Mouse (Mus musculus): ENCODE data around the gene Metrn. TPM values are rescaled to one million over a fixed set of nuclear protein-coding genes. Genes with fewer than 3 reads are reported as not detected.
A peak's percentile ranks its signal among the peaks of the same experiment; 100 is the strongest.

Gene Metrn
- polyA plus RNA-seq, 1 experiment = 64.0 TPM

DNA sequence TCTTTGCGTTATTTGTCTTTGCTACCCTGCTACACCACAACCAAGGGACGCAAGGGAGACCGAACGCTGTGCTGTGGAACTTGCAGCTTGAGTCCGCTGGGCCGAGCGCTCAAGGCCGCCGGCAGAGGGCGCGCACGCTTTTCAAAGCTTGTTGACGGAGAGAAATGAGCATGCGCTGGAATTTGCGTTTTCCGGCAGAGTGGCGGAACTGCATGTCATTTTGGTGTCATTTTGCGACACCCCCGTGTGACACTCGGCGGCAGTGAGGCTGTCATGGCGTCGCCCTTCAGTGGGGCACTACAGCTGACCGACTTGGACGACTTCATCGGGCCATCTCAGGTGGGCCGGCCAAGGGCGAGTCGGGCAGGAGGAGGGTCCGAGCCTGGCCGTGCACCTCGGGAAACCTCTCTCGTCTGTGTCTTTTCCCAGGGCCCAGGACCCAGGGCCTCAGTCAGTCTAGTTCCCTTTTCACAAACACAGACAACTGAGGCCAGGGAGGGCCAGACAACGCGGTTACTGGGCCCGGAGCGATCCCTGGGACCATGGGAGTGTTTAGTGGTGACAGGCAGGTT is 23.3 kb downstream of the Metrn start, which contains the start of gene Narfl:
Narfl (plus strand) TSS at position 228 of the 572 bp plus-strand sequence.
- H3K79me3 ChIP-seq (ENCODE audit: low read depth) = peaks cover 1% of the 10 kb centered on the region
- H3ac ChIP-seq (ENCODE audit: control insufficient read depth, insufficient read length, low read depth) = peak within 1 kb of the TSS; percentile 70
- H3K4me3 ChIP-seq (ENCODE audit: insufficient read depth, poor library complexity, severe bottlenecking) = peak within 1 kb of the TSS; percentile 72
- H3K79me2 ChIP-seq (ENCODE audit: control insufficient read depth, insufficient read depth) = no peaks in the 10 kb centered on the region
- H3K36me3 ChIP-seq (ENCODE audit: control insufficient read depth, insufficient read depth) = no peaks in the 10 kb centered on the region
- peak; percentile 48 for TF ChIP-seq MAX (IDR thresholded peaks at IDR 0.05)
- TF ChIP-seq FOSL1 (IDR thresholded peaks at IDR 0.05; ENCODE audit: insufficient read depth, low read length, poor library complexity, severe bottlenecking) = no peak
- peak; percentile 95 for TF ChIP-seq CTCF (IDR thresholded peaks at IDR 0.05; ENCODE audit: control insufficient read depth, insufficient read depth, insufficient read length)
- H3K27me3 ChIP-seq (ENCODE audit: control insufficient read depth, insufficient read depth, insufficient read length) = no peaks in the 10 kb centered on the region

DNA sequence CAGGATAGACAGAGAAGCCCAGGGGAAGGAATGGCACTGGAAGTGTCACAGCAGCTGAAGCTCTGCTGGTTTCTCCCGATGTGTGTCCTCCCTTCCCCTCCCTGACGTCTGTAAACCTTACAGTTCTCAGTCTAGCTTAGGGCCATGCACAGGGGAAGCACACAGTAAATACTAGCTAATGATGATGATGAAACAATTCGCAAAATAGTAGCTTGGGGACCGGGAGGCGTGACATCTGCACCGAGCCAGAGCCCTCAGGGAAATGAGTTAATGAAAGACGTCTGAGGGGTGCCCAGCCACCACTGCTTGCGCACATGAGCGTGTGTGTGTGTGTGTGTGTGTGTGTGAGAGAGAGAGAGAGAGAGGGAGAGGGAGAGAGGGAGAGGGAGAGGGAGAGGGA is 27.6 kb downstream of the Metrn start:
- TF ChIP-seq MAX (IDR thresholded peaks at IDR 0.05) (no peak), CTCF (IDR thresholded peaks at IDR 0.05; ENCODE audit: control insufficient read depth, insufficient read depth, insufficient read length) (no peak), FOSL1 (IDR thresholded peaks at IDR 0.05; ENCODE audit: insufficient read depth, low read length, poor library complexity, severe bottlenecking) (no peak), MYOG (IDR thresholded peaks at IDR 0.05; ENCODE audit: control insufficient read depth, extremely low read depth, insufficient read length) (no peak), MYOD1 (IDR thresholded peaks at IDR 0.05; ENCODE audit: control insufficient read depth, insufficient read length, low read depth) (no peak), USF1 (IDR thresholded peaks at IDR 0.05; ENCODE audit: low read depth) (no peak), CEBPB (IDR thresholded peaks at IDR 0.05; ENCODE audit: low read depth) (no peak)

DNA sequence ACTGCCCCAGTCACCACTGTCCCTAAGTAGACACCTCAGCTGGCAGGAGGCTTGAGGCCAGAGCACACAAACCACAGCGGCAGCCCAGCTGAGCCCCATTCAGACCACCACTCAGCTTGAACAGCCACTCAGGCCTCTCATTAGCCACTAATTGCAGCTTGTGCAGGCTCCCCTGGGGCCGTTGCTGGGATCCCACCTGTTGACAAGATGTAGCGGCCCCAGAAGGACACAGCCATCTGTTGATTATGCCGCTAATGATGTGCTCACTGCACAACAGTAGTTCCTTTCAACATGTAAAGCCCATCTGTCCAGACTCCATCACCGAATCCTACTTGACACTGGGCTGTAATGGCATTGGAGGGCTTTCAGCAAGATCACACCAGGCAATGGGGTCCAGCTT is 31.1 kb downstream of the Metrn start:
- Histone ChIP-seq H3K79me2 (ENCODE audit: control insufficient read depth, insufficient read depth) (no peaks in the 10 kb centered on the region), H3K27me3 (ENCODE audit: control insufficient read depth, insufficient read depth, insufficient read length) (peaks cover 4% of the 10 kb centered on the region), H3K4me3 (ENCODE audit: insufficient read depth, poor library complexity, severe bottlenecking) (no peak overlapping the region), H3K79me3 (ENCODE audit: low read depth) (no peaks in the 10 kb centered on the region), H3ac (ENCODE audit: control insufficient read depth, insufficient read length, low read depth) (no peak overlapping the region), H3K36me3 (ENCODE audit: control insufficient read depth, insufficient read depth) (no peaks in the 10 kb centered on the region)
- TF ChIP-seq USF1 (IDR thresholded peaks at IDR 0.05; ENCODE audit: low read depth) (no peak), MYOD1 (IDR thresholded peaks at IDR 0.05; ENCODE audit: control insufficient read depth, insufficient read length, low read depth) (peak; percentile 57), CTCF (IDR thresholded peaks at IDR 0.05; ENCODE audit: control insufficient read depth, insufficient read depth, insufficient read length) (no peak), CEBPB (IDR thresholded peaks at IDR 0.05; ENCODE audit: low read depth) (no peak)

More for the DNA sequence above, 27.6 kb downstream of the Metrn start:
- peaks cover 1% of the 10 kb centered on the region for H3K79me3 ChIP-seq (ENCODE audit: low read depth)
- no peaks in the 10 kb centered on the region for H3K36me3 ChIP-seq (ENCODE audit: control insufficient read depth, insufficient read depth)
- no peak overlapping the region for H3ac ChIP-seq (ENCODE audit: control insufficient read depth, insufficient read length, low read depth)
- no peak overlapping the region for H3K4me3 ChIP-seq (ENCODE audit: insufficient read depth, poor library complexity, severe bottlenecking)
- no peaks in the 10 kb centered on the region for H3K79me2 ChIP-seq (ENCODE audit: control insufficient read depth, insufficient read depth)
- peaks cover 4% of the 10 kb centered on the region for H3K27me3 ChIP-seq (ENCODE audit: control insufficient read depth, insufficient read depth, insufficient read length)

DNA sequence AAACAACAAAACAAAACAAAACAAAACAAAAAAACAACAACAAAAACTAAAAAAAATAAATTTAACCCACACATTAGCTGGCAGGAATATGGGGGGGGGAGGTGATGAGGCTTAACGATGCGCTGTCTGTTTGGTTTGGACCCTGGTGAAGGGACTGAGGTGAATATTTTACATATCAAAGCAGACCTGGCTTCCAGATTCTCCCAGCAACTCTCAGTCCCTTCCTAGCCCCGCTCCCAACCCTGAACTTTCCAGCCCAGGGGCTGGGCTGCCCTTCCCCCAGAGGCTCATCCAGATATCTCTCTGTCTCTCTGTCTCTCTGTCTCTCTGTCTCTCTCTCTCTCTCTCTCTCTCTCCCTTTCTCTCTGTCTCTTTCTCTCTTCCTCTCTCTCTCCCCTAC is 34.3 kb downstream of the Metrn start:
- Histone ChIP-seq H3K4me3 (ENCODE audit: insufficient read depth, poor library complexity, severe bottlenecking) (no peak overlapping the region), H3K79me2 (ENCODE audit: control insufficient read depth, insufficient read depth) (no peaks in the 10 kb centered on the region), H3ac (ENCODE audit: control insufficient read depth, insufficient read length, low read depth) (no peak overlapping the region), H3K36me3 (ENCODE audit: control insufficient read depth, insufficient read depth) (no peaks in the 10 kb centered on the region), H3K79me3 (ENCODE audit: low read depth) (no peaks in the 10 kb centered on the region), H3K27me3 (ENCODE audit: control insufficient read depth, insufficient read depth, insufficient read length) (peaks cover 4% of the 10 kb centered on the region)
- TF ChIP-seq MYOD1 (IDR thresholded peaks at IDR 0.05; ENCODE audit: control insufficient read depth, insufficient read length, low read depth) = no peak
- TF ChIP-seq CTCF (IDR thresholded peaks at IDR 0.05; ENCODE audit: control insufficient read depth, insufficient read depth, insufficient read length) = no peak
- no peak for TF ChIP-seq USF1 (IDR thresholded peaks at IDR 0.05; ENCODE audit: low read depth)
- TF ChIP-seq FOSL1 (IDR thresholded peaks at IDR 0.05; ENCODE audit: insufficient read depth, low read length, poor library complexity, severe bottlenecking) = no peak
- no peak for TF ChIP-seq MYOG (IDR thresholded peaks at IDR 0.05; ENCODE audit: control insufficient read depth, extremely low read depth, insufficient read length)
- no peak for TF ChIP-seq MAX (IDR thresholded peaks at IDR 0.05)
- TF ChIP-seq CEBPB (IDR thresholded peaks at IDR 0.05; ENCODE audit: low read depth) = no peak

DNA sequence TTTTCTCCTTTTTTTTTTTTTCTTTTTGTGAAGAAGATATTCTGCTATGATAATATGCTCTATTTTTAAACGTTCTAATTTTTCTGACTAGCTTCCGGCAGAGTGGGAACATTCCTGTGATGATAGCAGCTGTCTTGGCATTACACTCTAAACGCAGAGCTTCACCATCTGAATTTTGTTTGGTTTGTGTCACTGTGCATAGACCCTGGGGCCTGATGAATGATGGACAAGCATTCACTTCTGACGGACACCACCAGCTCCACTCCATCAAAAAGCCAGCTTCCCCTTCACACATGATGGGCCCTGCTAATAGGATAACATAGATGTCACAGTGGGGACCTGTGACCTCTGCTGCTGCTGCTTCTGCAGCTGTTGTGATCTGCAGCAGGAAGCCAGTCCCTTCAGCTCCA is 35.4 kb downstream of the Metrn start:
- H3K27me3 ChIP-seq (ENCODE audit: control insufficient read depth, insufficient read depth, insufficient read length) = no peaks in the 10 kb centered on the region
- no peaks in the 10 kb centered on the region for H3K36me3 ChIP-seq (ENCODE audit: control insufficient read depth, insufficient read depth)
- H3K4me3 ChIP-seq (ENCODE audit: insufficient read depth, poor library complexity, severe bottlenecking) = no peak overlapping the region
- H3K79me3 ChIP-seq (ENCODE audit: low read depth) = no peaks in the 10 kb centered on the region
- TF ChIP-seq MYOG (IDR thresholded peaks at IDR 0.05; ENCODE audit: control insufficient read depth, extremely low read depth, insufficient read length) = no peak
- TF ChIP-seq CTCF (IDR thresholded peaks at IDR 0.05; ENCODE audit: control insufficient read depth, insufficient read depth, insufficient read length) = no peak
- no peak for TF ChIP-seq USF1 (IDR thresholded peaks at IDR 0.05; ENCODE audit: low read depth)
- TF ChIP-seq MAX (IDR thresholded peaks at IDR 0.05) = no peak
- TF ChIP-seq MYOD1 (IDR thresholded peaks at IDR 0.05; ENCODE audit: control insufficient read depth, insufficient read length, low read depth) = no peak
- no peak for TF ChIP-seq FOSL1 (IDR thresholded peaks at IDR 0.05; ENCODE audit: insufficient read depth, low read length, poor library complexity, severe bottlenecking)
- no peak for TF ChIP-seq CEBPB (IDR thresholded peaks at IDR 0.05; ENCODE audit: low read depth)
- H3K79me2 ChIP-seq (ENCODE audit: control insufficient read depth, insufficient read depth) = no peaks in the 10 kb centered on the region
- no peak overlapping the region for H3ac ChIP-seq (ENCODE audit: control insufficient read depth, insufficient read length, low read depth)

DNA sequence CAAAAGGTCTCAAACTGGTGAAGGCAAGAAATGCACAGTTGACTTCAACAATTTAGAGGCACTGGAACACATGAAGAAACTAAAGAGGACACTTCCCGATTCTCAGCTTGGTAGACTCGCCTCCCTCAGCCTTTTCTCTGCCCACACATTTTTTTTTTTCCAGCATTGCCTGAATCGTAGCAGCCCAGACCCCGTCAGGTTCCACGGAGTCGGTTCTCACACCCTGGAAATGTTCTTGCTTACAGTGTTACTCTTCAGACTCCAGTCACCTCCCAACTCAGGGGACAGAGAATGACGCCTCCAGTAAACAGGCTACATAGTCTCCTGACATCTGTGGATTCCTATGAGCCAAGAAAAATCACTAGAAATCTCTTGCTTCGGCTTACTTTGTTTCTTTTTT is 36.8 kb downstream of the Metrn start:
- H3K79me3 ChIP-seq (ENCODE audit: low read depth) = no peaks in the 10 kb centered on the region
- no peak overlapping the region for H3ac ChIP-seq (ENCODE audit: control insufficient read depth, insufficient read length, low read depth)
- no peaks in the 10 kb centered on the region for H3K79me2 ChIP-seq (ENCODE audit: control insufficient read depth, insufficient read depth)
- TF ChIP-seq FOSL1 (IDR thresholded peaks at IDR 0.05; ENCODE audit: insufficient read depth, low read length, poor library complexity, severe bottlenecking) (no peak), USF1 (IDR thresholded peaks at IDR 0.05; ENCODE audit: low read depth) (no peak), CTCF (IDR thresholded peaks at IDR 0.05; ENCODE audit: control insufficient read depth, insufficient read depth, insufficient read length) (no peak), MYOG (IDR thresholded peaks at IDR 0.05; ENCODE audit: control insufficient read depth, extremely low read depth, insufficient read length) (no peak), MYOD1 (IDR thresholded peaks at IDR 0.05; ENCODE audit: control insufficient read depth, insufficient read length, low read depth) (no peak), CEBPB (IDR thresholded peaks at IDR 0.05; ENCODE audit: low read depth) (no peak), MAX (IDR thresholded peaks at IDR 0.05) (no peak)
- H3K36me3 ChIP-seq (ENCODE audit: control insufficient read depth, insufficient read depth) = no peaks in the 10 kb centered on the region
- H3K27me3 ChIP-seq (ENCODE audit: control insufficient read depth, insufficient read depth, insufficient read length) = no peaks in the 10 kb centered on the region
- no peak overlapping the region for H3K4me3 ChIP-seq (ENCODE audit: insufficient read depth, poor library complexity, severe bottlenecking)
